Mouse (Mus musculus) myocyte (in vitro differentiated cells): ENCODE measurements around the gene Arid5b.

ENCODE experiments used
- E2F4 ChIP-seq: IDR thresholded peaks from one replicate; pipeline ENCODE4 v1.6.1; 2011; ENCODE audit warnings: mild to moderate bottlenecking, control low read depth, moderate library complexity; ENCODE audit not compliant: insufficient read depth
- MAX ChIP-seq: IDR thresholded peaks from one replicate; pipeline ENCODE4 v1.6.1; 2011; ENCODE audit warnings: low read depth, mild to moderate bottlenecking, control low read depth
- MYOG ChIP-seq, 3 experiments: IDR thresholded peaks; one replicate each; pipeline ENCODE4 v1.6.1; 2011; ENCODE audit warnings: control low read depth in 2 of 3, low read depth in 2 of 3, mild to moderate bottlenecking in 2 of 3; ENCODE audit not compliant: insufficient read length in 2 of 3, control insufficient read depth in 1 of 3, insufficient read depth in 1 of 3
- POLR2A ChIP-seq: IDR thresholded peaks from one replicate; pipeline ENCODE4 v1.6.1; 2011; ENCODE audit warnings: low read depth, mild to moderate bottlenecking, control low read depth, moderate library complexity; ENCODE audit not compliant: insufficient read length
- POLR2AphosphoS2 ChIP-seq: IDR thresholded peaks from one replicate; pipeline ENCODE4 v1.6.1; 2011; ENCODE audit warnings: low read depth, control low read depth; ENCODE audit not compliant: insufficient read length
- TCF12 ChIP-seq: IDR thresholded peaks from one replicate; pipeline ENCODE4 v1.6.1; 2011; ENCODE audit warnings: mild to moderate bottlenecking, control low read depth; ENCODE audit not compliant: poor library complexity, insufficient read depth, severe bottlenecking
- TCF3 ChIP-seq: IDR thresholded peaks from one replicate; pipeline ENCODE4 v1.6.1; 2011; ENCODE audit warnings: low read depth, control low read depth; ENCODE audit not compliant: insufficient read length
- USF1 ChIP-seq: IDR thresholded peaks from one replicate; pipeline ENCODE4 v1.6.1; 2011; ENCODE audit warnings: low read depth, mild to moderate bottlenecking, control low read depth, moderate library complexity

GRCm38 (mm10) chr10:68136480-68137083 lies 142.0 kb downstream of the Arid5b start:
- TF ChIP-seq MAX: no peak
- peak; percentile 70 for TF ChIP-seq POLR2A
- no peak for TF ChIP-seq MYOG (IDR thresholded peaks at IDR 0.05; ENCODE audit: control insufficient read depth in 1 of 3, insufficient read depth in 1 of 3, insufficient read length in 2 of 3, low read depth in 2 of 3)
- no peak for TF ChIP-seq TCF3
- no peak for TF ChIP-seq USF1
- TF ChIP-seq E2F4: no peak
- no peak for TF ChIP-seq TCF12
- peak; percentile 72 for TF ChIP-seq POLR2AphosphoS2
